Mouse (Mus musculus): ENCODE measurements around the gene Mrpl46. TPM values are rescaled to one million over a fixed set of nuclear protein-coding genes. Genes with fewer than 3 reads are reported as not detected.

Gene Mrpl46
- polyA plus RNA-seq (2012; rRNA removed), result 20.5 and 25.8 TPM in 2 replicates

DNA sequence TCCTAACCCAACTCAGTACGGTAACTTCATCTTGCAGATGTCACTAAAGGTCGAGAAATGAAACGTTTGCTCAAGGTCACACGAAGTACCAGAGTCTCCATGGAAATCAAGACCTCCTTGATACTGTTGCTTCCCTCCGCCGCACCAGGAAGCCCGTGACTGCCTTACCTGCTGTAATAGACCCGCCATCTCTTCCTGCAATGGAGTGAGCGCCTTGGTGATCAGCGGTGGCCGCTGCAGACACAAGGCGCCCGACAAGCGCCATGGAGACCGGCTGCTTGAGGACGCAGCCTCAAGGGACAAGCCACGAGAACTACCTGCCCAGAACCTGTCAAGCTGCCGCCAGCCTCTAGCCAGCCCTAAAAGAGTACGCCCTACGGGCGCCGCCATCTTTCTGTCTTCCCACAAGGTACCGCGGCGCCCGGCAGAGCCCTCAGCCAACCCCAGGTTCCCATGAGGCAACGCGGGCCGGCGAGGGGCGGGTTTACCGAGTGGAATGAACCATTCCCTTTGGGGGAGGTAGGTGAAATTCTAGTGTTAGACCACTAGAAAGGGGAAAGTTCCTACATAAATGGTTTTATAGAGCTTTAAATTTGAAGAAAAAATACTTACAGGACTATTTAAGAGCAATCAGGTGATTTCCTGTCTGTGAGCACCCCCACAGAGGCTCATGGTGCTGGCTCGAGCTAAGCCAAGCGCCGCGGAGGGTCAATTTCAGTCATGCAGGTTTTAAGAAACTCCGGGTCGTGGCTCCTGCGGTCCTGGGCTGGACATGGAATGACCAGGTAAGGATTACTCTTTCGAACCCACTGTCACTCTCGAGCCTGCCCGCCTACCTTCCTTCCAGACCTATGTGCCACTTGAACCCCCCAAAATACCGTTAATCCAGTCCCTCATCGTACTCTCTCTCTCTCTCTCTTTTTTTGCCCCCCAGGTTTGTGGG lies at the start of gene Mrpl46, which contains the start of gene Mrps11:
Gene Mrpl46 (minus strand): TSS at position 893 of the 943 bp plus-strand sequence.
Gene Mrps11 (plus strand): TSS at position 481 of the 943 bp plus-strand sequence.

DNA sequence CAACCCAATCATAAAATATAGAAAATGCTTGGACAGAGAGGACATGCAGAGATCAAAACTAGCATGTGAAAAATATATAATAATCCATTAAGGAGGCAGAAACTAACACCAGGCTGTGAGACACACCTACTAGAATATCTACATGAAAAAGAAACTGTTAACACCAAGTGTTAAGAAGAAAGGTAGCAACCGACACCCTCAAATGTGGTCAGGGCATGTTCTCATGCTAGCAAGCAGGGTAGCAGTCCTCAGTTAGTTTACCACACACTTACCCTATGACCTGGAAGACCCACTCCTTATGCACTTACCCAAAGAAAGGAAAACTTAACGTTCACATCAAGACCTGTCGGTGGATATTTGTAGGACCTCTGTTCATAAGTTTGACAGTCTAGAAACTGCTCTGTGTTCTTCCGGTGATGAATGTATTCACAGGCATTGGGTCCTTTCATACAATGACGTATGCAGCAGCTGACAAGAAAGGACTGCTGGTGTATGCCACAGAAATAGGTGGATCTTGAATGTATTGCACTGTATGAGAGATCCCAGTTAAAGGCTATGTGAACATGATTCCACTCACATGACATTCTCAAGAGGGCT lies 45.6 kb downstream of the Mrpl46 start, which contains the start of gene Ntrk3:
Gene Ntrk3 (minus strand): TSS at position 399 of the 597 bp plus-strand sequence.

Other genes with a start within 250 kb of the Mrpl46 start
- 16.1 and 17.0 TPM in 2 replicates for gene Ntrk3, start 45.5 kb downstream of the Mrpl46 start, polyA plus RNA-seq (2012; rRNA removed)
- 104 and 125 TPM in 2 replicates for gene Mrps11, start 412 bp downstream of the Mrpl46 start, polyA plus RNA-seq (2012; rRNA removed)
- 21.8 and 26.1 TPM in 2 replicates for gene Det1, start 63.7 kb upstream of the Mrpl46 start, polyA plus RNA-seq (2012; rRNA removed)
- 35.9 and 36.4 TPM in 2 replicates for gene Aen, start 112.3 kb upstream of the Mrpl46 start, polyA plus RNA-seq (2012; rRNA removed)
- 101 and 114 TPM in 2 replicates for gene Isg20, start 129.9 kb upstream of the Mrpl46 start, polyA plus RNA-seq (2012; rRNA removed)